Mouse (Mus musculus): ENCODE measurements at regions not wholly inside any gene's neighbourhood (a gene's known extent, or its start where the extent isn't known, plus 50 kb on each side); places are given as distances from the start of the nearest gene placed in this dataset.

DNA sequence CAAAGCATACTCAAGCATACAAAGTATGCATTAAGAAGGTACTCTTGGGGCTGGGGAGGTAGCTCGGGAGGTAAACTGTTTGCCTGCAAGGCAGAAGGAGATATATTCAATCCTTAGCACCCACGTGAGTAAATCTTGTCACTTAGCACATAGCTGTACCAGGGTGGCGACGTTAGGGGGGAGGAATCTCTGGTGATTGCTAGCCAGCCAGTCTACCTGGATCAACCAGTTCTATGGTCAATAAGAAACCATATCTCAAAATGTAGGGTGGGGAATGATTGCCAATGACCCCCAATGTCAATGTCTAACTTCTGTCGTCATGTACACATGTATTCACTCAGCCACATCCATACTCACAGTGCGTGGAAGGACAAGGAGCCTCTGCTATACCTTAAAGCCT lies 214.5 kb downstream of the CK137956 start:
- DNase-seq: no peak

DNA sequence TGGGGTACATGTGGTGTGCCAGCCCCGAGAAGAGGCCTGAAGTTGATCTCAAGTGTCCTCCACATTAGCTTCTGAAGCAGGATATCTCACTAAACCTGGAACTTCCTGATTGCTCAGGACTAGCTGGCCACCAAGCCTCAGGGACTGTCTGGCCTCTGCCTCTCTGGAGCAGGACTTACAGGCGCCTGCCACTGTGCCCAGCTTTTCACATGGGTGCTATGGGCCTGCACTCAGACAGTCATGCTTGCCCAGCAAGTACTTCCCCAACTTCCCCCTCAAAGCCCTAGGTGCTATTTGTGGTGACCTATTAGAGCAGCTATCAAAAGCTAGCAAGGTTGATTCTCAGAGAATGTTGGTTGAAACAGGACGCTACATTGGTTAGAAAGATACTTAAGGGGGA lies 220.0 kb downstream of the CK137956 start:
- DNase-seq: no peak

DNA sequence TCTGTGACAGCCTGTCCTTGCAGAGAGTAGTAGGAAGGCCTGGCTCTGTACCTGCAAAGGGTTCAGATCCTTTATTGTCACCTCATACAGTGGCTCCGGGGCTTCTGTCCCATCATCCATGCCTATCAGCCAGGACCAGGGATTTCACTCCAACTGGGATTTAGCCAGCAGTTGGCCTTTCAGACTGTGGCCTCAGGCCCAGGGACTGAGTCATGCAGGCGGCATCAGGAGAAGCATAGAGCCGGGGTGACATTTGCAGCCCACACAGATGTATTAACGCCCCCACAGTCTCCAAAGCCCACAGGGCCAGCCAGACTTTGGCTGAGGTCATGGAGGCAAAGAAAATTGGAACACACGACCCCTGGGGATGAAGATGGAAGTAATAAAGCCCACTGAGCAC lies 222.9 kb downstream of the CK137956 start:
- DNase-seq: peak; percentile 39 to 40

DNA sequence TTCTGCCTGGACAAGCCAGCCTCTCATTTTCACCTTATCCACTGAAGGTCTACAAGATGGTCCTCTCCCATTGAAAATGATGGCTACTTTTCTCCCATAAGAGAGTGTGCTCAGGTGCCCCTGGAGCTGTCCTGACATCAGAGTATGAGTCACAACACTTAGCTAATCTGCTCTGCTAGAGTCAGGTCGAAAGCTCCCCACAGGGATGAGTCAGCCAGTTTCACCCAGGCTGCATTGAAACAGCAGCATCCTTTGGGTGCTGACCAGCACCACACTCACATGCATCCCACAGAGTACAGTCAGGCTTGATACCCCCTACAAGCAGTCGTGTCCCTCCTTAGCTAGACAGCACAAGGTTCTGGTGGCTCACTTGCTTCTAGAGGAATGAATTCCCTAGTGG lies 234.0 kb downstream of the CK137956 start:
- peak in 1 of 2 experiments; percentile 1 for DNase-seq

DNA sequence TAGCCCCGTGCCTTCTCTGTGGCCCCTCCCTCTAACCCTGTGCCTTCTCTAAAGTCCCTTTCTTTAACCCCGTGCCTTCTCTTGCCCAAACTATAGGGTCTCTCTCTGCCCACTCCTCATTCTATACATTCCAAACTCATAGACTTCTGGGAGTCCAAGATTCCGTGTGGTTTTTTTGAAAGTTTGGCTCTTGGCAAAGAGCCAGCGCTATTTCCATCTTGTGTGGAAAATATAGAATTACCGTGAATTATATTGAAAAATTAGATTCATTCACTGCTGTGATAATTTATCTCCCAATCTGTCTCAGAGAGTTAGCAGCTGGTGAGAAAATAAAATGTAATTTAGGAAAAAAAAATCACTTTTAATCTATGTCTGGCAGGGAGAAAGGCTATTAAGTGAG lies 234.6 kb downstream of the CK137956 start:
- DNase-seq: peak in 1 of 2 experiments; percentile 1

DNA sequence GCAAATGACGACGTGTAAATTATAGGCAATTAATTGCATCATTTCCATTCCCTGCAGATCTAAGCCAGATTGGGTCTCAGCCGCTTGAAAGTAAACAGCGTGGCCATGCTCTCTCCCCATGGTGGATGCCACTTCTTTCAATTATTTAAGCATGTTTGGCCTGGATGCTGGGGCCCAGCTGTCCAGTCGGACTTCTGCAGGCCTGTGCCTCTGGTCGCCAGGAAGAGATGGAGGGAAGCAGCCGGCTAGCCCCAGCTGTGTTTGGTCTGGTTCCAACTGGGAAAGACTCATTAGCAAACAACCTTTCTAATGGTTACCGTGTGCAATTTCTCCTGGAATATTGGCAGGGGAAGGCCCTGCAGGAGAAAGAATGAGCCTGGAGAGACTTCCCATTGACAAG lies 236.1 kb downstream of the CK137956 start:
- peak; percentile 43 to 73 for DNase-seq

DNA sequence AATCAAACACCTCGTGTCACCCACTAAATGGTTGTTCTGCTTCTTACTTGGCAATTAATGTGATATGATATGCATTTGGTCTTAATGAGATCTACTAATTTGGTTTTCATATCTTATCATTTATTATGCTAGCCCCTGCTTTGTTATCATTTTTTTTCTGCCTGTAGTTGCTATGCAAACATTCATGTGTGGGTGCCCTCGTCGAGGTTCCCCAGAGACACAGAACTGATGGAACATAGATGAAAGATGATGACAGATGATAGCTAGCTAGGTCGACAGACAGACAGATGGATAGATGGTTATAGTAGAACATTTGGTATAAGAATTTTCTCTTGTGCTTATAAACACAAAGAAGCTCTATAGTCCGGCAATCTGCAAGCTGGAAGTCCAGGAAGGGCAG lies 252.1 kb downstream of the CK137956 start:
- no peak for DNase-seq

DNA sequence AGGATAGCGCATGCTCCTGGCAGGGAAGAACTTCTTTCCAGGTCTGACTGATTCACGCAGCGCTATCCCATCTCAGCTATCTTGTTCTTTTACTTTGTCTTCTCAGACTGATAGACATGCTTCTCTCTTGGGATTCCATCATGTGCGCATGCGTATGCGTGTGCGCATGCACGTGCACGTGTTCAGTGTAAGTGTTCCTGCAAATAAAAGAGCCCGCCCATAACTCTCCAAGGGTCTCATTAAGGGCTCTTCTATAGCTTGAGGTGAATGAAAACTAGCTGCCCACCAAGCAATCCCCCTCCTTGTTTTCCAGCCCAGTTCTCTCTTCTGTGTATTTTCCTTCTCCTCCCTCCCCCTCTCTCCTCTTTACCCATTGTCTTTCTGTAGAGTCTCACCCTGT lies 258.5 kb downstream of the CK137956 start:
- peak in 1 of 2 experiments; percentile 0 for DNase-seq

DNA sequence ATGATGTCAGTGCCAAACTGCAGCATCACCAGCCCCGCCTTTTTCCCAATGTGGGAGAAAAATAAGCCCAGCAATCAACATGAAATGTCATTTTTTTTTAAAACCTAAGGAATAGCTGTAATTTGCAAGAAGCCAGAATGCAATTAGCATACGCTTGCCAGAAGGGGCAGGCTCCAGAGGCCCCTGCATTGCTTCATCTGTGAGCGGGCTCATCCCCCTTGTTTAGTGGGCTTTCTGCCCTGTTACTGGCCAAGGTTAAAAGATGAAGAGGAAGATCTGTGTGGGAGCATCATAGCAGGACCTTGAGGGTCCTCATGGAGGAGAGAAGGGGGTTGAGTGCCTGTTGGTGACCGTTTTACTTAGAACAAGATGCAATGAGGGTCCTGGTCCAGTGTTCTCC lies 259.9 kb downstream of the CK137956 start:
- no peak for DNase-seq

DNA sequence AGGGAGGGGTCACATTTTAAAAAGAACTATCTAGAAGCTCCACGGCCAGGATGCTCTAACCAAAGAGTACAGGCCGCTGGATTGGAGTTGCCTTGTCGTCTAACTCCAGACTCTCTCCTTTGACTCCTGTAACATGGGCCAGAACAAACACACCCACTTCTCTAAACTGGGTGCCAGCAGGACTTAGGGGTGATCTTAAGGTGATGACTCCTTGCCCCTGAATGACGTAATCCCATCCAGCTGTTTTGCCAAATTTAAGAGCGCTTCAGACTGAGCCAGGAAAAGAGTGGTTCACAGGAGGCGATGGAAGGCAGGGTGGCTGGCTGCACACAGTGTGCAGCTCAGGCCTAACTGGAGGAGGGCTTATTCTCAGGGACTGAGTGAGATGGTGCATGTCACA lies 261.0 kb downstream of the CK137956 start:
- DNase-seq: no peak

DNA sequence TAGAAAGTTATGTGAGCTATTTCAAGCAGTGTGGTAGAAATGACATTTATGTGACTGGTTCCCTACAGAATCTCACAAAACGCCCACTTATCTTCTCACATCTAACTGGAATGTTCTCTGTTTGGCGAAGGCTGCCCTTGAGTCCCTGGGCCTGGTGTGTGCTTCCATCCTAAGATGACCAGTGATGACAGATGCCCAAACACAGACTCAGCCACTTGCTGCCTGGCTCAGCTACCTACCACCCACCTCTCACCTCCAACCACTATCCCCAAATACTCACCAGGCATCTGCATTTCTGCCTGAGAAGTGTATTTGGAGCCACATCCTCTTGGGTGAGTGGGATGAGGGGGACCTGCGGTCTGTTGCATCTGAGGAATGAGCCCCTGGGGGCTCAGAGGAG lies 262.6 kb downstream of the CK137956 start:
- no peak for DNase-seq

DNA sequence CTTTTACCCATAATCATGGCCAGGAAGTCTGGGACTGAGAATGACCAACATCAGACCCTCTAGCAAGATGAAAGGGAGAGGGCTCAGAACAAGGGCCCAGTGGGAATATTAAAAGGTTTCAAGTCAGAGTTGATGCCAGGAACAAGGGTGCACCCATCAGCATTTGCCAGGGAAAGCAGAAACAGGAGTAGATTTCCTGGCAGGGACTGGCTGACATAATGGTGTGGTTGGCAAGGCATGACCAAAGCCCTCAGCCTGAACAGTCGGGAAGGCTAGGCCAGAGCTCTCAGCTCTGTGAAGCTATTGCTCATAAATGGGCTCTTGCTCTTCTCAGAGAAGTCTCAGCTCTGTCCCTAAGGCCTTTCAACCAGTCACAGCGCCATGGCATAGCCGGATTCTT lies 263.6 kb downstream of the CK137956 start:
- DNase-seq: peak; percentile 50 to 70

DNA sequence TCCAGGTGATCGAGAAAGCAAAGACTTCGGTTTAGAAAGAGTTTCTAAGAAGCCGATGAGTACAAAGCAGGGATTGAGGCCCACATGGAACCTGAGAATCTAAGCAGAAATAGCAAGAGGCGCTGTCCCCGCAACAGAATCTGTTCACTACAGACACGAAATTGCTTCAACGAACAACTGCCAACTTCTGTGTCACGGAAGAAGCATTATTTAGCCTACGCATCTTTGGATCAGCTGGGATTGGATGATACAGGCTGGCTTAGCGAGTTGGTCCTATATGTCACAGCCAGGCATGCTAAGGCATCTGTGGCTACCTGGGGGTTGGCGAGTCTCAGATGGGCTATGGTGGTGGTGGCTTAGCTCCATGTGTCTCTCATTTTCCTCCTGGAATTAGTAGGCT lies 269.1 kb downstream of the CK137956 start:
- no peak for DNase-seq

DNA sequence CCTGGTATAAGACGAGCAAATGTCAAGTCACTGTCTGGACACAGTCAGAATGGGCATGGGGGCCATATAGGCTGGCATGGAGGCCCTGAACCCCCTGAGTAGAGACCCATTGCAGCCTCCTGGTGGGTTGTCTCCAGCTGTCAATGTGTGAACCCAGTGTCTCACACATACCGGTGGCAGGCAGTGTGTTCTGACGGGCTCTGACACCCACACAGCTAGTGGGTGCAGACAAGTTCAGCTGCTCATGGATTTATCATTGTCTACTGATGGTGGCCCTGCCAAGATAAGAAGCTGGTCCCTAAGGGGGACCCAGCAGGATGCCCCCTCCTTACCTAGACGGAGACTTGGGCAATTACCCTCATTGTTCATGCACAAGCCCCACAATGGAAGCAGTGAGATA lies 280.8 kb downstream of the CK137956 start:
- no peak for DNase-seq

DNA sequence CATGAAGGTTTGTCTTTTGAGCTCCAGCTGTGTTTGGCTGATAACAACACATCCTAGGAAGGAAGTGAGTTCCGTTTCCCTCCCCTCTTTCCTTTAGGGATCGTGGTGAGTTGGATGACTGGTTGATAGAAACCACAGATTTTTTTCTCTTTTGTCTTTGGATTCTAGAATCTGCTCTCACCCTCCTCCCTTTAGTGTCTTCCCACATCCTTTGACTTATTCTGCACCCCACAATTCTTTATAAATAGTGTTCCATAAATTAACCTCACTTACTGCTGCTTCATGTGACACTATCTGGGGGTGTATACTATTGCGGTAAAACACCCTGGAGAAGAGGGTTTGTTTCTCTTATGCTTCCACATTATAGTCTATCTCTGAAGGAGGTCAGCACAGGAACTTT lies 285.7 kb downstream of the CK137956 start:
- no peak for DNase-seq

DNA sequence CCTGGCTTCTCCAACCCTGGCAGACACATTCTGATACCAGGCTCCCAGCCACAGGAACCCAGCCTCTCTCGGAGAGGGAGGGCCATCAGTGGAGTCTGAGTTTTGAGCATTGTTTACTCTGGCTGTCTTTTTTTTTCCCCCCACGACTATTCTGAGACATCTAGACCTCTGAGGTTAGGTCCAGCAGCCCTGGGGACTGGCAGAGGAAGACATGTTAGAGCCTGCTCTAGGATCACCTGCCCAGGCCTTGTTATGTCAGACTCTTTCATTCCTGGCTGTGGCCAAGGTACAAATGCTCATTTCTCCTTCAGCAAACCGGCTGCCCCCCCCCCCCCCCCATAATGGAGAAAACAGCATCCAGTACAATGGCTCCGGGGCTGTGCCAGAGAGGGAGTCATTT lies 291.4 kb downstream of the CK137956 start:
- DNase-seq: no peak

DNA sequence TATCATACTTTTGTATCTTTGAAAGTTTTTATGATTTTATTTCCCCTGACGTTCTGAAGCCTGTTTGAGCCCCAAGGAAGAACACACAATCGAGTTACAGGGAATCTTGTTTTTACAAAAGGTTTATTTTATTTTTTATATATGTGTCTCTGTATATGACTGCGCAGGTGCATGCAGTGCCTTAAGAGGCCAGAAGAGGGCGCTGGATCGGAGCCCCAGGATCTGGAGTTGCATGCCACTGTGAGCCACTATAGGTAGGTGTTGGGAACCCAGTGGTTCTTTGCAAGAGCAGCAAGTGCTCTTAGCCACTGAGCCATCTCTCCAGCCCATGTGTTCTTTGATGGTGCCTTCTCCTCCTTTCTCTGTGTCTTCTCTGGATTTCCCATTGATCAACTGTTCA lies 292.3 kb downstream of the CK137956 start:
- DNase-seq: peak in 1 of 2 experiments; percentile 24

DNA sequence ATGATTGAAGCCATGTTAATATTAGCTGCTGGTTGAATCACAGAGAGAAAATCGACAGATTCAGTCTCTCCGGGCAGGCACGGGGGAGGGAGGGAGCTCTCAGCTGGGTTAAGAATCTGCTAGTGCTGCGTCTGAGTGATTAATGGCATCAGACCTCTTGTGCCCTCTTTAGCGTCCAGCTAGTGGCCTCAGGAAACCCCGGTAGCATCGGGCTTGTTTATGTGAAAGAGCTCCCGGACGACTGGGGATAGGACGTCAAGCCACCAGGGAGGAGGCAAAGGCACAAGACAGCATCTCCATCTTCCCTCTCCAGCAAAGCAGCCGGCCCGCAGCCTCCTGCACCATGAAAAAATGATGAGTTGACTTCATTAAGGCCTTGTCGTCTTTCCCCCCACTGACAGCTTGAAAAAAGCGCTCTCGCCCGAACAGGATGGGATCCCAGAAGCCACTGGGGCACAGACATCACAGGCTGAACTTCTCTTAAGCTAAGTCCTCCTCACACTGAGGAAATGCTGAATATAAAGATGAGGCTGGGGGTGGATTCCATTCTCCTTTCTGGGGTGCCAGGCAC lies 294.9 kb downstream of the CK137956 start:
- DNase-seq: no peak

DNA sequence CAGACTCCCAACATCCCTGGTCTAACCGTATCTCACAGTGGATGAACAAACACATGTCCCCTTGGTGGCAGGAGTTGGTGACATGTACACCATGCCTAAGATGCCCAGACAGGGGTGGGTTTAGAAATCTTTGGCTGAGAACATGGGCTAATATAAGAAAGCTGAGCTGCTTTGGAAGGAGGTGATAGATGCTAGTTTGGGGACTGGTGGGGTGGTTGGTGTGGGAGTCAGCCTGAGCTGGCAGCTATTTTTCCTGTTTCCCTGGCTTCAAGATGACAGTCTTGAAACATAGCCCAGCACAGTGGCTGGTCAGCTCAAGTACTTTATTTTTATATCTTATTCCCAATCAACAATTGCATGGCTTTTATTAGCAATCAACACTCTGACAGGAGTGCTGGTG lies 302.0 kb upstream of the Gjb5 start:
- no peak for DNase-seq

DNA sequence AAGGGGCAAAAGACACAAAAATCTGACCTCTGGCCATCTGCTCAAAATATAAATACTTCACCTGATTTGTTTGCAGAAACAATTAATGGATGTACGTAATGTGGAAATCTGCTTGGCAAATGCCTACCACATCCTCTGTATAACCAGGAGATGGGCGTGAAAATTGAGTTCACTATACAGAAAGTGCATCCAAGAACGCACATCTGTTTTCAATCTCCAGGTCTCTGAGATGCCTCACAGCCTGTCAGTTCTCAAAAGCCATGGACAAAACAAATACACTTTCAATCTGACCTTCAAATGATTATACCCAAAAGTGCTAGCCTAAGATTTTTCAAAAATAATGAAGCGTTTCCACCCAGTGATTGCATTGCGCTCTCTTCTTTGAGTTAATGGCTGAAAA lies 293.6 kb upstream of the Gjb5 start:
- DNase-seq: no peak

DNA sequence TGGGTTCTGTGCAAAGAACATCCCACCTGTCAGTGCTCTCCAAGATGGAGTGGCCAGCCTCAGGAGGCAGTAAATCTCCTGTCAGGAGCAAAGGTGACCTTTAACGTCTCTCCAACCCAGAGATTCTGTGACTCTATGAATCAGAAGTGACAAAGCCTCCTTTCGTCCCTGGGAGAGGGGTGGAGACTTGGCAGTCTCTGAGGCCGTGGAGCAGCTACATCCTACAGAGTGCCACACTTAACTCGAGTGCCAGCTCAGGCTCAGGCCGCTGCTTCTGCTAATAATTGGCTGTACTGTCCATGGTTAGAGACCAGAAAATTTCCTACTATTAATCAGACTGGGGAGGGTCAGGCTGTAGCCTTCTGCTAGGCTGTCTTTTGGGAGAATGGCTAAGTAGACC lies 290.0 kb upstream of the Gjb5 start:
- peak; percentile 17 to 25 for DNase-seq

DNA sequence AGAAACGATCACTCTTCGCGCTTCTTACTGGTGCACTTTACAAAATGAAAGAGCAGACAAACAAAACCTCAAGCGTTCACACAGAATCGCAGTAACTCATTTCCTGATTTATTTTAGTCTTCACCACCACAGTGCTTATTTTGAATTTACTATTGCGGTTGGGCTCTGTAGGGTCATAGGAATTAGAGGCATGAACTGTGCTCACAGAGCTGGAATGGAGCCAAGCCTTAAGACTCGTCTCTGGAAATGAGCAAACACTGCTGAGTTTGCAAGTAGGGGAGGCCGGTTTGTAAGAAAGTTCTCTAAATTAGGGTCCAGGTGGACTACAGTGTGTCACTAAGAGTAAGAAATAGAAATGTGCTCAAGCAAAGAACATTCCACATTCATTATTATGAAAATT lies 289.2 kb upstream of the Gjb5 start:
- DNase-seq: no peak

DNA sequence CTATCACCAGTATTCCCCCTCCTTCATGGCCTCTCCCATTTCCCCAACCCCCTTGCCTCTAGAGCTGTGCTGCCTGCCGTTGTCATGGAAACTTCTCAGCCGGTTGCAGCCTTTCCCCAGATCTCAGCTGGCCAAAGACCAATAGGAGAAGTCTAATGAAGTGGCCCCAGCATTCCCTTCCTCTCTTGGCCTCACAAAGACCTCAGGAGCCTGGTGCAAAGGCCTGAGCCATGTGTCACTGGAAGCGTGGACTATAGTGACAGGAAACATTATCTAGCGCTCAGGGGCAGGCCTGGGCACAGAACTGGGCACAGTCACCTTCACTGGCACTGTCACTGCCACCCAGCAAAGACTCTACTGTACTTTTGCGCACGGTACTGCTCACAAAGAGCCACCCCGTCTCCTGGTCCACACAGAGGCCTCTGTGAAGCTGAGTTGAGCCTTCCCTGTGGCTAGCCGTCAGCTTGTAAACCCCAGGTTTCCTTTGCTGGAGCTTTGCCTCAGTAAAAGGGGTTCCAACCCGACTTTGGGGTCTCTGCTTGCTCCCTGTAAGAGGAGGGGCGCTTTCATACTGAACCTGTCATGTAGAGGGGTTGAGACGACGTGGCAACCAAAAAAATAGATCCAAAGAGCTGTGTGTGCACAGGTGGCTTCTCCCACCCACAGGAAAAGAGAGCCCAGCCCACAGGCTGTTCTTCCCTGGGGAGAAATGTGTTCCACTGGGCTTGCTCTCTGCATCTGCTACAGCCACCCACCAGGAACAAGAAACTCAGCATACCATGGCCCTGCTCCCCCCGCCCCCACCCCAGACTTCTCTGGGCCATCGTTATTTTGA lies 282.5 kb upstream of the Gjb5 start:
- DNase-seq: peak; percentile 43 to 58

DNA sequence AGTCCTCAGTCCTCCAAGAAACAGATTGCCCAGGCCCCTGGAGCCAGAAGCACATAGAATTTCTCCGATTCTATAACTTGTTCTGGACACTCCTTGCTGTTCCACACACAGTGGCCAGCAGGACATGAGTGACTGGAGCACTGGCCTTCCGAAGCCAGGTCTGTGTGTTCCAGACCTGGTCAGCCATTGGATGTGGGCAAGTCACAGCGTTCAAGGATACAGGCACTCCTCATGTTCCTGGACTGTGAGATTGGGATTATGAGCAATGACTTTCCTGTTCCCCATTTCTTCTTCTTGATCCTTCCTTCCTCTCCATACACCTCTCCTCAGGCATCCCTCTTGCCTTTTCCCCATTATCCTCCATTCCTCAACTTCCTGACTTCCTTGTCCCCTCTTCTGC lies 281.8 kb upstream of the Gjb5 start:
- peak in 1 of 2 experiments; percentile 12 for DNase-seq

DNA sequence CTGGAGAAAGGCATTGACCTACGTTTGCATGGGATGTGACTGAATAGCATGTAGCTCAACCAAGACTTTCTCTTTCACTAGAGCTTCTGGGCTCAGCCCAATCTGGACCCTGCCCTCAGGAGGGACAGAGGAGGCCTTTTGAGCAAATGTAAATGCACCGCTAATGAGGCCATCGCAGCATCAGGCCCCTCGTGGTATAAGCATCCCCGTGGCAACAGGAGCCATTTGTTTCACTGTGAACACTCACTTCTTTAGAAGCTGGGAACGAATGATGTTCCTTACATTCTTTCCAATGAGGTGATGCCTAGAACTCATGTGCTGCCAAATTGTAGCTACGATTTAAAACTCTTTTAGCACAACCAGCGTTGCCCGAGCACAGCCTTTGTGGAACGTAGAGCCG lies 279.0 kb upstream of the Gjb5 start:
- DNase-seq: no peak

All from cerebellum, postnatal 14 days (tissue).